Mouse (Mus musculus) liver, adult 2 months (tissue): ENCODE results near the gene Olfml1.

Experiments
- CTCF ChIP-seq: fragments of 200-500 bp; IDR thresholded peaks from 2 replicates; pipeline ENCODE4 v1.5.1; 2011; ENCODE audit warnings: low read depth, low read length, control low read depth
- POLR2A ChIP-seq: fragments of 200-500 bp; IDR thresholded peaks from 2 replicates; pipeline ENCODE4 v1.6.1; 2011; ENCODE audit warnings: low read length, control low read depth; ENCODE audit not compliant: insufficient read depth; ENCODE audit errors: extremely low read depth

DNA sequence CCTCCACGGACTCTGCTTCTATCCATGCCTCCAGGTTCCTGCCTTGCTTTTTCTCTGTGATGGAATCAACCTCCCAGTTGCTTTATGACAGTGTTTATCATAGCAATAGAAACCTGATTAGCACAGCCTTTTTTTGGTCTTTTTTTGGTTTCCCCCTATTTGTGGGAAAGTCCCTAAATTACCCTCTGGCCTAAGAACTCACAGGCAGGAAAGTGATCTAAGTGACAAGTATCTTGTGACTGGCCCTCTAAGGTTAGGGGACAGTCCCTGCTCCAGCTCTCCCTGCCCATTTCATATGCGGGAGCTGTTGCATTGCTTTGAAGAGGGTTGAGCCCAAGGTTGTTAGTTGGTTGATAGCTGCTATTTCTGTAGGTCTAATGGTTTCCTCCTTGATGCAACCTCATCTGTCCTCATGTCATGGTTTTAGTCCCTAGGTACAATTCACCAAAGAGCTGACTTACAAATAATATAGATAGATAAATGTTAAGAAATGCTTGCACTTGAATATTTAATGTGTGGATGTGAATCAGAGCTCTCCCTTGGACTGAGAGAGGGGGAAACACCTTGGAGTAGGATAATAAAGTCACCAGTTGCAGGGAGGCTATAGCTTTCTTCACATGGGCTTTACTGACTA lies 42.5 kb downstream of the Olfml1 start:
- no peak for TF ChIP-seq POLR2A
- TF ChIP-seq CTCF: no peak
